Mouse (Mus musculus) stomach, embryonic 16.5 days (tissue): ENCODE measurements around the gene Cnr1. TPM values are rescaled to one million over a fixed set of nuclear protein-coding genes. Genes with fewer than 3 reads are reported as not detected.

Experiments used
- ATAC-seq: fragments of 200-750 bp; cut with Nextera tagmentation; 2 replicates; pipeline ENCODE4 v1.8.0; 2017; ENCODE audit warnings: moderate number of reproducible peaks, moderate TSS enrichment; ENCODE audit not compliant: insufficient read depth, low FRiP score
- H3K27ac ChIP-seq: fragments of 300-500 bp; sonication (generic); 2 replicates; pipeline ENCODE4 v1.5.1; 2014; ENCODE audit warnings: low read length
- H3K27me3 ChIP-seq: fragments of 300-500 bp; sonication (generic); 2 replicates; pipeline ENCODE4 v1.6.1; 2014; ENCODE audit warnings: low read length, control low read depth, mixed read lengths; ENCODE audit not compliant: control insufficient read depth, insufficient read depth
- H3K36me3 ChIP-seq: fragments of 300-500 bp; sonication (generic); 2 replicates; pipeline ENCODE4 v1.6.1; 2014; ENCODE audit warnings: low read length; ENCODE audit not compliant: control insufficient read depth, insufficient read depth
- H3K4me1 ChIP-seq: fragments of 300-500 bp; sonication (generic); 2 replicates; pipeline ENCODE4 v1.6.1; 2014; ENCODE audit warnings: low read length, control low read depth, mixed read lengths; ENCODE audit not compliant: control insufficient read depth, insufficient read depth
- H3K4me2 ChIP-seq: fragments of 300-500 bp; sonication (generic); 2 replicates; pipeline ENCODE4 v1.6.1; 2014; ENCODE audit warnings: low read depth, low read length, mixed read lengths
- H3K4me3 ChIP-seq: fragments of 300-500 bp; sonication (generic); replicated peaks from 2 replicates; pipeline ENCODE4 v1.5.1; 2014; ENCODE audit warnings: mild to moderate bottlenecking, low read length
- H3K9ac ChIP-seq: fragments of 300-500 bp; sonication (generic); 2 replicates; pipeline ENCODE4 v1.6.1; 2014; ENCODE audit warnings: low read length
- H3K9me3 ChIP-seq: fragments of 300-500 bp; sonication (generic); replicated peaks from 2 replicates; pipeline ENCODE4 v1.6.1; 2016; ENCODE audit warnings: low read length, control low read depth; ENCODE audit not compliant: control insufficient read depth
- WGBS: fragments of 180-500 bp; shearing (Covaris S2); extraction: QIAGEN DNeasy Blood & Tissue Kit; methylation state at CpG from one replicate; pipeline ENCODE4 v1.1.7; 2014; 5-methylcytosine and 5-hydroxymethylcytosine counted together
- polyA plus RNA-seq: library from polyadenylated mRNA; unstranded; fragments of >200 nt; fragmentation: Nextera tagmentation; extraction: Ambion mirVana; gene quantifications from 2 replicates; pipeline ENCODE4 v1.2.1, GENCODE M21; 2015

The Cnr1 gene
- polyA plus RNA-seq, 1 experiment from 2014 or later = 2.9 TPM

DNA sequence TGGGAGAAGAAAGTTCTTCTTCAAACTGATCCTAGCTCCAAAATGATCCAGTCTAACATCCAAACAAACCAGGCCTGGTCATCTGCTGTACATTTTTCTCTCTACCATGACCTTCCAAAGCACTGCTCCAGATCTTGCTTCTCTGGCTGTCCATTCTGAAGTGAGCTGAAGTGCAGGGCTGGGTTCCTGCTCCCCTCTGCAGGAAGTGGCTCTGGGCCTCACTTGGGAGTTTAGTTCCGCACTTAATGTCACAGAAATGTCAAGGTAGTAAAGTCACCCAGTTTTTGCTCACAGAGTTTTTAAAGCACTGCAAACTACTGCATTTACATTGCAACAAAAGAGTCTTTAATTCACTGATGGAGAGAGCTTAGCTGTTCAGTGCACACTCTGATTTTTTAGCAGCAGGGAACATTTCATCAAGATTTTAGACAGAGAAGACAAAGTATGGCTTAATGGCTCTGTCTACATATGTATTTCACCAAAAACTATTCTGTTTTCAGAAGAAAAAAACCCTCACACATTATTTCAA, 20.5 kb upstream of the Cnr1 start:
- no peak for ATAC-seq
- H3K9ac ChIP-seq = no peak overlapping the region

GRCm38 (mm10) chr4:33904826-33905225, 19.6 kb upstream of the Cnr1 start:
- no peaks in the 10 kb centered on the region for H3K36me3 ChIP-seq
- H3K27ac ChIP-seq = no peak overlapping the region
- H3K27me3 ChIP-seq = no peaks in the 10 kb centered on the region
- no peak overlapping the region for H3K4me3 ChIP-seq
- H3K4me2 ChIP-seq = no peak overlapping the region
- H3K9ac ChIP-seq = no peak overlapping the region
- no peaks in the 10 kb centered on the region for H3K4me1 ChIP-seq
- WGBS = 64% methylated on average over 4 of the region's 4 CpGs
- ATAC-seq = no peak
- H3K9me3 ChIP-seq = no peaks in the 10 kb centered on the region

More for the DNA sequence above, 20.5 kb upstream of the Cnr1 start:
- H3K4me2 ChIP-seq = no peak overlapping the region
- no peaks in the 10 kb centered on the region for H3K36me3 ChIP-seq
- no peaks in the 10 kb centered on the region for H3K27me3 ChIP-seq
- H3K9me3 ChIP-seq = no peaks in the 10 kb centered on the region
- H3K4me3 ChIP-seq = no peak overlapping the region
- 58% methylated on average over 1 of the region's 1 CpGs for WGBS
- no peaks in the 10 kb centered on the region for H3K4me1 ChIP-seq
- H3K27ac ChIP-seq = no peak overlapping the region

GRCm38 (mm10) chr4:33908786-33909185, 15.6 kb upstream of the Cnr1 start:
- WGBS = 60% methylated on average over 3 of the region's 3 CpGs
- H3K4me1 ChIP-seq = no peaks in the 10 kb centered on the region
- ATAC-seq = no peak
- no peak overlapping the region for H3K27ac ChIP-seq
- no peaks in the 10 kb centered on the region for H3K9me3 ChIP-seq
- H3K27me3 ChIP-seq = no peaks in the 10 kb centered on the region
- no peak overlapping the region for H3K4me2 ChIP-seq
- H3K9ac ChIP-seq = no peak overlapping the region
- H3K4me3 ChIP-seq = no peak overlapping the region
- H3K36me3 ChIP-seq = no peaks in the 10 kb centered on the region

- no peaks in the 10 kb centered on the region for H3K36me3 ChIP-seq
- no peaks in the 10 kb centered on the region for H3K27me3 ChIP-seq
- 58% methylated on average over 5 of the region's 5 CpGs for WGBS
- no peak overlapping the region for H3K9ac ChIP-seq
- ATAC-seq = no peak
- no peak overlapping the region for H3K27ac ChIP-seq
- H3K4me3 ChIP-seq = no peak overlapping the region
- no peaks in the 10 kb centered on the region for H3K4me1 ChIP-seq
- no peak overlapping the region for H3K4me2 ChIP-seq
- no peaks in the 10 kb centered on the region for H3K9me3 ChIP-seq
Measured at GRCm38 (mm10) chr4:33915730-33916129, 8.7 kb upstream of the Cnr1 start.

- H3K4me1 ChIP-seq = no peaks in the 10 kb centered on the region
- H3K27me3 ChIP-seq = peaks cover 10% of the 10 kb centered on the region
- H3K27ac ChIP-seq = no peak overlapping the region
- no peak overlapping the region for H3K9ac ChIP-seq
- no peak for ATAC-seq
- H3K4me2 ChIP-seq = no peak overlapping the region
- 41% methylated on average over 5 of the region's 5 CpGs for WGBS
- no peak overlapping the region for H3K4me3 ChIP-seq
- no peaks in the 10 kb centered on the region for H3K9me3 ChIP-seq
- no peaks in the 10 kb centered on the region for H3K36me3 ChIP-seq
Measured at GRCm38 (mm10) chr4:33920807-33921206, 3.6 kb upstream of the Cnr1 start.

GRCm38 (mm10) chr4:33923151-33923760, 1.1 kb upstream of the Cnr1 start:
- Histone ChIP-seq H3K27me3 (peaks cover 18% of the 10 kb centered on the region), H3K36me3 (no peaks in the 10 kb centered on the region), H3K4me3 (peak overlapping the region; percentile 56), H3K27ac (no peak overlapping the region), H3K4me2 (peak overlapping the region; percentile 98), H3K9ac (peak overlapping the region; percentile 75), H3K9me3 (no peaks in the 10 kb centered on the region), H3K4me1 (no peaks in the 10 kb centered on the region)
- no peak for ATAC-seq
- WGBS = 8% methylated on average over 19 of the region's 19 CpGs

DNA sequence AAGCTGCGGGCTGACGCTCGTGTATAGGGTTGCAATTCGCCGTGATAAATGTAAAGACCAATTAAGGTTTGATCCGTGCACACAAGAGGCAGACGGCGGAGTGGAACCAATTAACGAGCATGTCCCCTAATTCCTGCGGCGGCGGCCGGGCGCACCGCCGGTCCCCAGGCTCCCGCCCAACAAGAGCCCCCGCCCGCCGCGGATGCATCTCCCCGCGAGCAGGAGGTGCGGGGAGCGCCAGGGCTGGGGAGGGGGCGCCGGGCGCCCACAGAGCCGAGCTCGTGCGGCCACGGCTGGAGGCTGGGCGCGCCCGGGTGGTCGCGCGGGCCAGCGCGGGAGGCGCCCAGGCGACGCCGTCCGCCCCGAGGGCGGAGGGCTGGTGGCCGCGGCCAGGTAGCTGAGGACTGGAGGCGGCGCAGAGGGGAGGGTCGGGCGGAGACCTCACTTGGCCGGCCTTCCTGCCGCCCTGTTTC, 596 bp upstream of the Cnr1 start:
- Histone ChIP-seq H3K9ac (peak overlapping the region; percentile 75), H3K4me3 (peak overlapping the region; percentile 56), H3K9me3 (no peaks in the 10 kb centered on the region), H3K4me2 (peak overlapping the region; percentile 98), H3K36me3 (no peaks in the 10 kb centered on the region), H3K4me1 (no peaks in the 10 kb centered on the region), H3K27me3 (peaks cover 18% of the 10 kb centered on the region), H3K27ac (peak overlapping the region; percentile 48; the same call in 1 of the 2 replicates)
- peak; percentile 54 for ATAC-seq
- WGBS = under 1% methylated on average over 43 of the region's 55 CpGs

GRCm38 (mm10) chr4:33924889-33925245, 474 bp downstream of the Cnr1 start:
- H3K4me2 ChIP-seq = peak overlapping the region; percentile 98
- no peaks in the 10 kb centered on the region for H3K9me3 ChIP-seq
- 2% methylated on average over 18 of the region's 24 CpGs for WGBS
- peak overlapping the region; percentile 75 for H3K9ac ChIP-seq
- peaks cover 18% of the 10 kb centered on the region for H3K27me3 ChIP-seq
- no peak; the same call in 1 of the 2 replicates for ATAC-seq
- H3K4me1 ChIP-seq = no peaks in the 10 kb centered on the region
- peak overlapping the region; percentile 48 for H3K27ac ChIP-seq
- peak overlapping the region; percentile 56 for H3K4me3 ChIP-seq
- H3K36me3 ChIP-seq = no peaks in the 10 kb centered on the region

DNA sequence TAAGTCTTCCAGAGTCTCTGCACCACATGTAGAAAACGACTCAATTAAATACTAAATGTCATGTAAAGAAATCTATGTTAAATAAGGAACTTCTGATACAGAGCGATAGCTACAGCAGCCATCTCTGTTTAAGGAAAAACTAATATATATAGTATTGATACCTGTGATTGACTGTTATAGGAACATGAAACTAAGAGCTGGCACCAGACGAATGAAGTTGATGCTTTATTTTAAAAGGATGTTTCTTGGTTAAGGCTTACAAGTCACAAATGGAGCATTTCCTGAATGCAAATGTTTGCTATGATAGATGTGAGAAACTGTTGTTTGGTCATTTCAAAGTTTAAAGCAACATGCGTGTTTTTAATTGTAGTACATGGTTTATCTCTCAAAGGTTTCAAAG, 1.1 kb downstream of the Cnr1 start:
- 54% methylated on average over 4 of the region's 4 CpGs for WGBS
- H3K4me3 ChIP-seq = peak overlapping the region; percentile 56
- H3K4me1 ChIP-seq = no peaks in the 10 kb centered on the region
- peak overlapping the region; percentile 98 for H3K4me2 ChIP-seq
- no peak overlapping the region for H3K9ac ChIP-seq
- H3K9me3 ChIP-seq = no peaks in the 10 kb centered on the region
- H3K27ac ChIP-seq = no peak overlapping the region
- no peaks in the 10 kb centered on the region for H3K36me3 ChIP-seq
- peaks cover 18% of the 10 kb centered on the region for H3K27me3 ChIP-seq
- no peak for ATAC-seq
